Mouse (Mus musculus) C2C12 (cell line): ENCODE results near the gene Plcg2. TPM values are rescaled to one million over a fixed set of nuclear protein-coding genes. Genes with fewer than 3 reads are reported as not detected.

Experiments used
- H3K27me3 ChIP-seq: one replicate; pipeline ENCODE4 v1.6.1; 2011; ENCODE audit not compliant: control insufficient read depth, insufficient read depth, insufficient read length
- H3K36me3 ChIP-seq: one replicate; pipeline ENCODE4 v1.6.1; 2011; ENCODE audit not compliant: control insufficient read depth, insufficient read depth
- H3K4me3 ChIP-seq: one replicate; pipeline ENCODE4 v1.5.1; 2011; ENCODE audit warnings: mild to moderate bottlenecking, control low read depth; ENCODE audit not compliant: poor library complexity, insufficient read depth, severe bottlenecking
- H3K79me2 ChIP-seq: one replicate; pipeline ENCODE4 v1.6.1; 2011; ENCODE audit not compliant: control insufficient read depth, insufficient read depth
- H3K79me3 ChIP-seq: one replicate; pipeline ENCODE4 v1.6.1; 2011; ENCODE audit warnings: low read depth, control low read depth
- H3ac ChIP-seq: one replicate; pipeline ENCODE3; 2011; ENCODE audit warnings: low read depth; ENCODE audit not compliant: control insufficient read depth, insufficient read length
- CEBPB ChIP-seq: IDR thresholded peaks from one replicate; pipeline ENCODE4 v1.6.1; 2011; ENCODE audit warnings: low read depth, mild to moderate bottlenecking, control low read depth, moderate library complexity
- CTCF ChIP-seq: IDR thresholded peaks from one replicate; pipeline ENCODE4 v1.5.1; 2011; ENCODE audit not compliant: control insufficient read depth, insufficient read depth, insufficient read length
- FOSL1 ChIP-seq: IDR thresholded peaks from one replicate; pipeline ENCODE4 v1.8.0; 2011; ENCODE audit warnings: mild to moderate bottlenecking, low read length; ENCODE audit not compliant: poor library complexity, insufficient read depth, severe bottlenecking
- MAX ChIP-seq: IDR thresholded peaks from one replicate; pipeline ENCODE4 v1.6.1; 2011; ENCODE audit warnings: mild to moderate bottlenecking, control low read depth
- MYOD1 ChIP-seq: IDR thresholded peaks from one replicate; pipeline ENCODE4 v1.6.1; 2011; ENCODE audit warnings: low read depth; ENCODE audit not compliant: control insufficient read depth, insufficient read length
- MYOG ChIP-seq: IDR thresholded peaks from one replicate; pipeline ENCODE4 v1.6.1; 2011; ENCODE audit not compliant: control insufficient read depth, insufficient read length; ENCODE audit errors: extremely low read depth
- USF1 ChIP-seq: IDR thresholded peaks from one replicate; pipeline ENCODE4 v1.6.1; 2011; ENCODE audit warnings: low read depth, mild to moderate bottlenecking, control low read depth, moderate library complexity
- long read RNA-seq, 2 experiments: library from polyadenylated mRNA; unstranded; transcript quantifications; one replicate each; pipeline ENCODE4 v2.0.0; 2019 to 2020
- polyA plus RNA-seq: library from polyadenylated mRNA; unstranded; fragments of >200 nt; fragmentation: generic; extraction: Trizol; gene quantifications from one replicate; pipeline ENCODE4 v1.2.1, GENCODE M21; 2012; ENCODE audit warnings: missing spikeins

Plcg2 gene
- 0.05 TPM for polyA plus RNA-seq
- long read RNA-seq, experiment 1, full-length matches to known transcripts, result 2 of 3 reads
- long read RNA-seq, experiment 1, partial matches to known transcripts, result 1 of 3 reads
- long read RNA-seq, experiment 1, other reads (novel, unspliced or antisense), result 0 of 3 reads
- long read RNA-seq, experiment 2, result 0 reads

DNA sequence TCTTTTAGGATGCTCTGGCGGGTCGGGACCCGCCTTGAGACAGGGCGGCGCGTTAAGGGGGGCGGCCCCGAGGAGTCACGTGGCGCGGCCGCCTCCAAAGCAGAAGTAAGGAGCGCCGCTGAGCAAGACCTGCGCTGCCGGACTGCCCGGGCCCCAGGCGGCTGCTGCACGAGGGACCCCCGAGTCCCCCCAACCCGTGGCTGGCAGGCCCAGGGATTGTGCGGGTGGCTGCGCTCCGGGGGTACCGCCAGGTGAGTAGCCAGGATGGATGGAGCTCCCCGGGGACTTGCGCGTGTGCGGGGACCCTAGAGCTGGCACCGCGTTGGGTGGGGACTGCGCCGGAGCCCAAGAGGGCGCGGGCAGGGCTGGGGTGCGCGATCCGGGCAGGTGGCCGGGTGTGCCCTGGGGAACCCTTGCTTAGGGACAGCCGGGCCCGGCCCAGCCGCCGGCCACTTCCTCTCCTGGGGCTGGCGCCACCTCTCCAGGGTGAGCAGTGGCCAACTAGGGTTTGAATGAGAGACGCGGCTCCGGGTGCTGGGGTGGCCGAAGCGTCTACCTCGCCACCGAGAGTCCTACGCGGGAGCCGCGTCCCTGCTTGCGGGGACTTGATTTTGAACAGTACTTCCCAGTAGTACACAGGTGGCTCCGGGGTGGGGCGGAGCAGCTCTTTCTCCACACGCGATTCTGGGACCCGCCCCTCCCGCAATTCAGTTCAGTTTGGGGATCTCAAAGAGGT, at the start of gene Plcg2:
Gene Plcg2 (plus strand): TSS at position 113 of the 736 bp plus-strand sequence.
- peaks cover 27% of the 10 kb centered on the region for H3K27me3 ChIP-seq

DNA sequence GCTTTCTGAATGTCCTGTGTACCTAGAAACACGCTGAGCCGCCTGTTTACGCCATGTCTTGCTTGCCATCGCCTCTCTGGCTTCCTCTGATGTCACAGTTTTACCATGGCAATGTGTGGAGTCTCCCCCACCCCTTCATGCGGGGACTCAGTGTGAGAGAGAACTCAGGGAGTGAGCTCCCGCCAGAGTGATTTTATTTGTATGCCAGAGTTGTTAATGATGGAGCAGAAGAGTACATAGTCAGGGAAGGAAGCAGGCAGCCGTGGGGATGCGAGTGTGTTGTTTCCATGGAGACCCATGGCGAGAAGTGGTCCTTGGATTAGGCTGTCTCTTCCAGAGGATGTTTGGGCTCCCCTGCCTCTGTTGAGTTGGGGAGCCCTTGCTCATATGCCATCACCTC, 47.0 kb upstream of the Plcg2 start:
- TF ChIP-seq MAX (no peak), USF1 (no peak)
- Histone ChIP-seq H3K27me3 (no peaks in the 10 kb centered on the region), H3ac (no peak overlapping the region), H3K79me3 (no peaks in the 10 kb centered on the region), H3K79me2 (no peaks in the 10 kb centered on the region), H3K4me3 (no peak overlapping the region), H3K36me3 (peaks cover 17% of the 10 kb centered on the region)

More for the DNA sequence above, at the start of gene Plcg2:
- no peaks in the 10 kb centered on the region for H3K79me2 ChIP-seq
- H3K79me3 ChIP-seq, result no peaks in the 10 kb centered on the region
- TF ChIP-seq FOSL1, result no peak
- TF ChIP-seq USF1, result no peak
- no peak for TF ChIP-seq MYOD1
- TF ChIP-seq MYOG, result no peak
- no peak for TF ChIP-seq CTCF
- no peak for TF ChIP-seq MAX
- no peak within 1 kb of the TSS for H3K4me3 ChIP-seq
- H3K36me3 ChIP-seq, result no peaks in the 10 kb centered on the region
- no peak within 1 kb of the TSS for H3ac ChIP-seq

DNA sequence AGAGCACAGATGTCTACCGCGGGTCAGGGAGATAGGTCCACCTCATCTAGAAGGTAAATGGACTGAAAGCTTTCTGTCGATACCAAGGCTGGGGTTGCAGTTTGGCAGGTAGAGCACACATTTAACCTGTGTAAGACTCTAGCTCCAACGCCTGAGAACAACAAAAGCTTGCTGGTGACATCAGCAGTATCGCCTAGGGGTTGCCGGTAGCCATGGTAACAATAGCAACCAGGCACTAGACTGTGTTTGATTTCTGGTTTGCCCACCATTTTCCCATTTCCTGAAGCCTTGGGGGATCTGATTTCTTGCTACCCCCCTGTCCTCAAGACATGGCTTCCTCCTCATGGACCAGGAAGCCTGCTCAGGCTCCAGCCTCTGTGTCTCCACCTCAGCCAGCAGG, 44.1 kb upstream of the Plcg2 start:
- H3K27me3 ChIP-seq, result no peaks in the 10 kb centered on the region
- no peak overlapping the region for H3K4me3 ChIP-seq
- H3ac ChIP-seq, result no peak overlapping the region
- TF ChIP-seq MYOG (no peak), CTCF (no peak), MYOD1 (no peak), FOSL1 (no peak), CEBPB (no peak), USF1 (no peak), MAX (no peak)
- no peaks in the 10 kb centered on the region for H3K79me3 ChIP-seq
- H3K79me2 ChIP-seq, result no peaks in the 10 kb centered on the region
- peaks cover 29% of the 10 kb centered on the region for H3K36me3 ChIP-seq

GRCm38 (mm10) chr8:117454516-117455116, 43.5 kb upstream of the Plcg2 start:
- TF ChIP-seq MYOG, result no peak
- TF ChIP-seq MYOD1, result peak; percentile 14
- TF ChIP-seq CTCF, result no peak
- no peak for TF ChIP-seq USF1
- peak; percentile 69 for TF ChIP-seq FOSL1
- TF ChIP-seq MAX, result peak; percentile 78
- no peak for TF ChIP-seq CEBPB
- peaks cover 26% of the 10 kb centered on the region for H3K36me3 ChIP-seq
- no peaks in the 10 kb centered on the region for H3K79me2 ChIP-seq
- H3K4me3 ChIP-seq, result no peak overlapping the region
- H3K27me3 ChIP-seq, result no peaks in the 10 kb centered on the region
- no peak overlapping the region for H3ac ChIP-seq
- H3K79me3 ChIP-seq, result no peaks in the 10 kb centered on the region

GRCm38 (mm10) chr8:117455701-117456100, 42.4 kb upstream of the Plcg2 start:
- no peaks in the 10 kb centered on the region for H3K79me2 ChIP-seq
- no peak overlapping the region for H3K4me3 ChIP-seq
- H3ac ChIP-seq, result no peak overlapping the region
- no peaks in the 10 kb centered on the region for H3K27me3 ChIP-seq
- no peaks in the 10 kb centered on the region for H3K79me3 ChIP-seq
- no peak for TF ChIP-seq FOSL1
- TF ChIP-seq USF1, result no peak
- no peak for TF ChIP-seq CEBPB
- TF ChIP-seq MYOD1, result no peak
- TF ChIP-seq MAX, result no peak
- TF ChIP-seq CTCF, result no peak
- no peak for TF ChIP-seq MYOG
- H3K36me3 ChIP-seq, result peaks cover 20% of the 10 kb centered on the region

GRCm38 (mm10) chr8:117458440-117458839, 39.7 kb upstream of the Plcg2 start:
- Histone ChIP-seq H3K36me3 (peaks cover 15% of the 10 kb centered on the region), H3ac (no peak overlapping the region), H3K79me2 (no peaks in the 10 kb centered on the region), H3K79me3 (no peaks in the 10 kb centered on the region), H3K4me3 (no peak overlapping the region), H3K27me3 (no peaks in the 10 kb centered on the region)
- TF ChIP-seq MYOG (no peak), CEBPB (no peak), CTCF (no peak), MYOD1 (no peak), USF1 (no peak), MAX (no peak), FOSL1 (no peak)
